23 mouse cellular contexts compared by ENCODE assay signal in the genomic region with DNA sequence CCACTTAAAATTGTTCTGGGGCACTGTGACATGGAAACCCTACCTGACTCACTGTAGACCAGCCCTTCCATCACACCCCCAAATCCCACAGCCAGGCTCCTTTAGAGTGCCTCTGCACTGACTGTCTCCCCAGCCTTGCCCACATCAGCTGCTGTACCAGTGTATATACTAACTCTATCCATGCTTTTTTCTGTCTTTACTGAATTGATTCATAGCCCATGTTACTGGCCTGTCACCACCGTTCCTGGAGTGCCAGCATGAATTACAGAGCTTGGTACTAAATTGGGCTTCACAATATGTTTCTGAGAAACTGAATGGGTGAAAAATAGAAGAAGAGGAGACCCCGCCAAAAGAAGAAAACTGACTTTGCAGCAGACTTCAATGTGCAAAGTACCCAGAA.
"Had no signal": no experiment of that assay in that cellular context is flagged by ENCODE, and none has a peak within 500 bp of the region (broad histone marks: within the 10 kb centered on the region; RNA-seq: fewer than 3 reads in every experiment).

No protein-coding gene starts in this region.

- ATAC-seq: liver, embryonic 12.5 days; midbrain, embryonic 13.5 days; midbrain, embryonic 16.5 days had no signal

- H3K4me2 ChIP-seq: limb, embryonic 13.5 days; liver, embryonic 12.5 days; liver, embryonic 15.5 days; lung, embryonic 15.5 days; midbrain, embryonic 13.5 days; neural tube, embryonic 13.5 days had no signal

- H3K9me3 ChIP-seq: limb, embryonic 10.5 days; limb, embryonic 13.5 days; liver, embryonic 12.5 days; liver, embryonic 15.5 days; lung, embryonic 15.5 days; megakaryocyte, embryonic 14.5 days; midbrain, embryonic 10.5 days; midbrain, embryonic 13.5 days; neural tube, embryonic 13.5 days had no signal

- H3K9ac ChIP-seq: limb, embryonic 13.5 days; liver, embryonic 12.5 days; liver, embryonic 15.5 days; lung, embryonic 15.5 days; midbrain, embryonic 13.5 days; neural tube, embryonic 13.5 days had no signal

- DNase-seq: kidney, adult 18-20 months; kidney, adult 9 months; kidney, postnatal 14 days; kidney, postnatal 4 days; liver; lung, adult 18-20 months; lung, postnatal 10 days; lung, postnatal 36 days; retina, postnatal 1 day; thymus, adult 2 months; thymus, postnatal 25 days had no signal

- H3K36me3 ChIP-seq: limb, embryonic 10.5 days; limb, embryonic 13.5 days; liver, embryonic 12.5 days; liver, embryonic 15.5 days; lung, embryonic 15.5 days; midbrain, embryonic 10.5 days; midbrain, embryonic 13.5 days; neural tube, embryonic 13.5 days had no signal

- H3K4me3 ChIP-seq: limb, embryonic 10.5 days; limb, embryonic 13.5 days; liver, embryonic 12.5 days; liver, embryonic 15.5 days; lung, embryonic 15.5 days; megakaryocyte, embryonic 14.5 days; midbrain, embryonic 10.5 days; midbrain, embryonic 13.5 days; myocyte; neural tube, embryonic 13.5 days had no signal

- H3K4me1 ChIP-seq: limb, embryonic 10.5 days; limb, embryonic 13.5 days; liver, embryonic 12.5 days; liver, embryonic 15.5 days; lung, embryonic 15.5 days; megakaryocyte, embryonic 14.5 days; midbrain, embryonic 10.5 days; midbrain, embryonic 13.5 days; neural tube, embryonic 13.5 days had no signal

- H3K27me3 ChIP-seq: limb, embryonic 13.5 days; liver, embryonic 12.5 days; liver, embryonic 15.5 days; lung, embryonic 15.5 days; megakaryocyte, embryonic 14.5 days; midbrain, embryonic 13.5 days; neural tube, embryonic 13.5 days had no signal

- H3K27ac ChIP-seq: limb, embryonic 10.5 days; limb, embryonic 13.5 days; liver, embryonic 12.5 days; liver, embryonic 15.5 days; lung, embryonic 15.5 days; midbrain, embryonic 10.5 days; midbrain, embryonic 13.5 days; neural tube, embryonic 13.5 days; stomach, postnatal 0 days had no signal
